Mouse (Mus musculus): Measurements from ENCODE around the gene Bcap29. TPM values are rescaled to one million over a fixed set of nuclear protein-coding genes. Genes with fewer than 3 reads are reported as not detected.

The Bcap29 gene
- total and polyA plus RNA-seq, 3 experiments, result 31.4 to 128 (median 104) TPM

DNA sequence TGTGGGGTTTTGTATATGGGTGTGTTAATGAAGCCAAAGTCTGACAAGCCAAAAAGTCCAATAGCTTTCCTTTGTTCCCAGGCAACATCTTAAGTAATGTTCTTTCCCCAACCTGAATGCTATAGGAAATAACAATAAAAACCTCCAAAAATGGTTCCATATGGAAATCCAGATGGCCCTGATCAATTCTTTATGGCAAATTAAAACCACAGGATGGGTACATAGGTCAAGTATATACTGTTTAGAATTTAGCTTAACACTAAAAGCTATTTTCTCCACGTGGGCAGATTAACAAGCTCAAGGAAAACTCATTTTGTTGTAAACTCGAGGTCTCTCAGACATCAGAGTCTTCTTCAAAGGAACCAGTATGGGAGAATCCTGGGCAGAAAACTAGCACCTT lies 89.2 kb downstream of the Bcap29 start:
- Histone ChIP-seq H3K9ac (ENCODE audit: insufficient read depth, low read depth) (no peak overlapping the region), H3K27ac (ENCODE audit: insufficient read depth, low read depth) (no peak overlapping the region), H3K79me2 (replicated peaks; ENCODE audit: control insufficient read depth, extremely low read depth, insufficient read depth, poor library complexity, severe bottlenecking) (no peaks in the 10 kb centered on the region), H3K27me3 (replicated peaks) (no peaks in the 10 kb centered on the region), H3K36me3 (replicated peaks in 1 of 2; ENCODE audit: control insufficient read depth in 1 of 2, insufficient read depth in 1 of 2, low read length in 1 of 2) (no peaks in the 10 kb centered on the region), H3K4me3 (replicated peaks in 1 of 3; ENCODE audit: low read depth in 2 of 3, low read length in 2 of 3, poor library complexity in 1 of 3) (no peak overlapping the region), H3K4me1 (ENCODE audit: control insufficient read depth in 1 of 2, insufficient read depth in 2 of 2) (peaks cover 2 to 7% of the 10 kb centered on the region in 2 experiments; a peak in 3 of 4 replicates), H3K9me3 (replicated peaks; ENCODE audit: low read length) (no peaks in the 10 kb centered on the region), H3K4me2 (ENCODE audit: insufficient read depth, low read depth, poor library complexity, severe bottlenecking) (no peak overlapping the region)
- dilution Hi-C loops (cut with MboI; ENCODE audit: extremely low pct_ligation_motif_present, extremely low pct_unique_long_range_greater_than_20kb, low sequenced_read_pairs) (no loop called here), in situ Hi-C loops (cut with MboI; ENCODE audit: low pct_ligation_motif_present, low pct_unique_long_range_greater_than_20kb, low sequenced_read_pairs) (no loop called here)
- TF ChIP-seq JUN (IDR thresholded peaks at IDR 0.05; ENCODE audit: insufficient read depth, low read depth, low read length) (no peak), E2F4 (IDR thresholded peaks at IDR 0.05; ENCODE audit: insufficient replicate concordance, low read depth, low read length) (no peak), MXI1 (IDR thresholded peaks at IDR 0.05; ENCODE audit: low read depth, low read length) (no peak), KAT2A (IDR thresholded peaks at IDR 0.05; ENCODE audit: insufficient replicate concordance, low read length) (no peak), MEF2A (IDR thresholded peaks at IDR 0.05; ENCODE audit: borderline replicate concordance, low read depth, low read length) (no peak), JUND (conservative IDR thresholded peaks at IDR 0.05; ENCODE audit: low read depth, low read length) (no peak), TBP (conservative IDR thresholded peaks at IDR 0.05; ENCODE audit: low read depth, low read length) (no peak), HCFC1 (IDR thresholded peaks at IDR 0.05; ENCODE audit: low read depth, low read length) (no peak), RAD21 (IDR thresholded peaks at IDR 0.05; ENCODE audit: low read depth, low read length) (no peak), POLR2AphosphoS2 (IDR thresholded peaks at IDR 0.05; ENCODE audit: low read depth, low read length) (no peak), MAX (IDR thresholded peaks at IDR 0.05; ENCODE audit: low read length) (no peak), MAFK (IDR thresholded peaks at IDR 0.05; ENCODE audit: insufficient replicate concordance, low read length) (no peak)
- no peak for DNase-seq (ENCODE audit: extremely low read depth)

DNA sequence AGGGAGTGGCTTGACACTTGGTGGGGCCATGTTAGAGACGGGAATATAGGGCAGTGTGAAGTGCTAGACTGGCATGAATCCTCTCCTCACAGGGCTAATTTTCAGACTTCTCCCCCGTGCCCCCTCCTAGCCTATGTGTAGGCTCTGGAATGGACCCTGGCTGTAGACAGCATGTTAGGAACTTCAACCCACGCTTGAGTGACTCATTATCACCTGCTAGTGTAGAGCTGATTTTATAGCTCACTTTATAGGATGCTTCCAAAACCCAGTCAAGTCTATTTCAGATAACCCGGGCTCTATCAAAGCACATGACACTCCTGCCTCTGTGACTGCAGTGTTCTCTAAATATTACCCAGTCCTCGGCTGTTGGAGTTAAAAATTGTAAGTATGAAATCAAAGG lies 92.9 kb downstream of the Bcap29 start:
- dilution Hi-C loops (cut with MboI; ENCODE audit: extremely low pct_ligation_motif_present, extremely low pct_unique_long_range_greater_than_20kb, low sequenced_read_pairs) (no loop called here), in situ Hi-C loops (cut with MboI; ENCODE audit: low pct_ligation_motif_present, low pct_unique_long_range_greater_than_20kb, low sequenced_read_pairs) (no loop called here)
- Histone ChIP-seq H3K79me2 (replicated peaks; ENCODE audit: control insufficient read depth, extremely low read depth, insufficient read depth, poor library complexity, severe bottlenecking) (no peaks in the 10 kb centered on the region), H3K4me3 (replicated peaks in 1 of 3; ENCODE audit: low read depth in 2 of 3, low read length in 2 of 3, poor library complexity in 1 of 3) (no peak overlapping the region), H3K27me3 (replicated peaks) (no peaks in the 10 kb centered on the region), H3K9me3 (replicated peaks; ENCODE audit: low read length) (no peaks in the 10 kb centered on the region), H3K36me3 (replicated peaks in 1 of 2; ENCODE audit: control insufficient read depth in 1 of 2, insufficient read depth in 1 of 2, low read length in 1 of 2) (no peaks in the 10 kb centered on the region), H3K4me1 (ENCODE audit: control insufficient read depth in 1 of 2, insufficient read depth in 2 of 2) (peaks cover 2 to 7% of the 10 kb centered on the region in 2 experiments; a peak in 3 of 4 replicates), H3K9ac (ENCODE audit: insufficient read depth, low read depth) (no peak overlapping the region), H3K4me2 (ENCODE audit: insufficient read depth, low read depth, poor library complexity, severe bottlenecking) (no peak overlapping the region), H3K27ac (ENCODE audit: insufficient read depth, low read depth) (no peak overlapping the region)
- no peak for DNase-seq (ENCODE audit: extremely low read depth)
- TF ChIP-seq POLR2AphosphoS2 (IDR thresholded peaks at IDR 0.05; ENCODE audit: low read depth, low read length), result no peak
- no peak for TF ChIP-seq EP300 (IDR thresholded peaks at IDR 0.05; ENCODE audit: low read length)
- no peak for TF ChIP-seq HCFC1 (IDR thresholded peaks at IDR 0.05; ENCODE audit: low read depth, low read length)
- no peak for TF ChIP-seq GABPA (IDR thresholded peaks at IDR 0.05; ENCODE audit: insufficient replicate concordance, low read depth, low read length)
- no peak for TF ChIP-seq BHLHE40 (IDR thresholded peaks at IDR 0.05; ENCODE audit: low read depth, low read length)
- no peak for TF ChIP-seq SMC3 (IDR thresholded peaks at IDR 0.05; ENCODE audit: low read depth, low read length)
- TF ChIP-seq RAD21 (IDR thresholded peaks at IDR 0.05; ENCODE audit: low read depth, low read length), result no peak

Other genes starting within 250 kb of the Bcap29 start
- gene Slc26a3, start 243.8 kb downstream of the Bcap29 start, total RNA-seq (2012; rRNA removed), result not detected in 2 replicates
- not detected in 2 replicates for gene Slc26a3, start 243.8 kb downstream of the Bcap29 start, total RNA-seq (2014; rRNA removed)
- gene Slc26a3, start 243.8 kb downstream of the Bcap29 start, polyA plus RNA-seq (2012; ENCODE audit: insufficient read length, low read depth), result not detected in 2 replicates
- 4.5 TPM in 2 replicates for gene Cbll1, start 135.0 kb downstream of the Bcap29 start, total RNA-seq (2012; rRNA removed)
- 4.6 and 5.2 TPM in 2 replicates for gene Cbll1, start 135.0 kb downstream of the Bcap29 start, total RNA-seq (2014; rRNA removed)
- 16.4 and 18.8 TPM in 2 replicates for gene Cbll1, start 135.0 kb downstream of the Bcap29 start, polyA plus RNA-seq (2012; ENCODE audit: insufficient read length, low read depth)
- not detected in 2 replicates for gene Slc26a4, start 74.7 kb downstream of the Bcap29 start, total RNA-seq (2012; rRNA removed)
- gene Slc26a4, start 74.7 kb downstream of the Bcap29 start, total RNA-seq (2014; rRNA removed), result not detected in 2 replicates
- not detected in 2 replicates for gene Slc26a4, start 74.7 kb downstream of the Bcap29 start, polyA plus RNA-seq (2012; ENCODE audit: insufficient read length, low read depth)
- gene Dus4l, start 20.2 kb upstream of the Bcap29 start, total RNA-seq (2012; rRNA removed), result 16.1 and 17.9 TPM in 2 replicates
- gene Dus4l, start 20.2 kb upstream of the Bcap29 start, total RNA-seq (2014; rRNA removed), result 32.8 and 37.0 TPM in 2 replicates
- gene Dus4l, start 20.2 kb upstream of the Bcap29 start, polyA plus RNA-seq (2012; ENCODE audit: insufficient read length, low read depth), result 23.2 and 26.2 TPM in 2 replicates
- gene Cog5, start 20.2 kb upstream of the Bcap29 start, total RNA-seq (2012; rRNA removed), result 31.6 and 34.8 TPM in 2 replicates
- 40.6 and 42.7 TPM in 2 replicates for gene Cog5, start 20.2 kb upstream of the Bcap29 start, total RNA-seq (2014; rRNA removed)
- gene Cog5, start 20.2 kb upstream of the Bcap29 start, polyA plus RNA-seq (2012; ENCODE audit: insufficient read length, low read depth), result 32.0 and 39.3 TPM in 2 replicates
- not detected in 2 replicates for gene Gpr22, start 79.3 kb upstream of the Bcap29 start, total RNA-seq (2012; rRNA removed)
- not detected in 2 replicates for gene Gpr22, start 79.3 kb upstream of the Bcap29 start, total RNA-seq (2014; rRNA removed)
- not detected in 2 replicates for gene Gpr22, start 79.3 kb upstream of the Bcap29 start, polyA plus RNA-seq (2012; ENCODE audit: insufficient read length, low read depth)